Mouse (Mus musculus): Measurements from ENCODE around the gene Tln1.
"Not testable (repeated sequence)": the region's sequence is repeated elsewhere in the genome, so short reads cannot be mapped to it uniquely, and the experiment has no call there.

GRCm38 (mm10) chr4:43596597-43596996 is 34.1 kb upstream of the Tln1 start:
- not testable (repeated sequence) for TF ChIP-seq CTCF (IDR thresholded peaks at IDR 0.05; ENCODE audit: low read depth, low read length); POLR2A (IDR thresholded peaks at IDR 0.05; ENCODE audit: extremely low read depth, insufficient read depth, low read length)
